Mouse (Mus musculus): ENCODE data around the gene Erlin1. TPM values are rescaled to one million over a fixed set of nuclear protein-coding genes. Genes with fewer than 3 reads are reported as not detected.

Gene Erlin1
- total RNA-seq, 2 experiments from 2014 or later: 6.7 TPM

DNA sequence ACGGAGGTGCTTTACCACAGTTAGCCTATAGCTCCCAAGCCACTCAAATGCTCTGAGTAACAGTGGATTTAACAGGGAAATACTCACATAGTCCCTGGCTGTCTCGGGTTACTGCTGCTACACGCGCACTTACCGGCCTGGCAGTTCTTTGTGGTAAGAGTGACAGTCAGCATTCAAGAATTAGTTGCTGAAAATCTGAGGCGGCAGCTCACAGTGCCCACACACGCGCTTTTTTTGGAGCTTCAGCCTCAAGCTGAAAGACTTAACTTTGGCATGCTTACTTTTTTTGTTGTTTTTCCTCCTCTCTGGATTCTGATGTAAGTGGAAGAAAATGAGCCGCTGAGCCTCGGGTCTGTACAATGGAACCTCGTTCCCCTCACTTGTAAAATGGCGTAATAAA is 62.4 kb downstream of the Erlin1 start:
- DNase-seq (ENCODE audit: low spot score): no peak
- intact Hi-C loops (cut with DNase I): no loop called here

DNA sequence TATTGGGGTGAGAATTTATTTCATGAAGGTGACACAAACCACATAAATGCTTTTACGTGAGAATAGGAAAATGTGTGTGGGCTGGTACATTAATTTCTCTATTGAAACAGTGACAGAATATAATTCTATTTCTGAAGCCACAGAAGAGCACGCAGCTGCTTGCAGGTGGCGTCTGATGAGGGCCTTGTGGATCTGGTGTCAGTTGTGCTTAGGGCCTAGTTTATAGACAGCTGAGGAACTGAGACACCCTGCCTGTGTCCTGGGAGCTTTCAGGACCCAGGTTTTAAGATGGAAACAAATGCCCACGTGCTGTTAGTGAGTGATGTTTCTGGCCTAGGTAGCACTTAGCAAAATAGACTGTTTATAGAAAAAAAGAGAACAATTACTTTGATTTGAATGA is 64.6 kb downstream of the Erlin1 start:
- intact Hi-C loops (cut with DNase I): no loop called here
- DNase-seq (ENCODE audit: low spot score): no peak

DNA sequence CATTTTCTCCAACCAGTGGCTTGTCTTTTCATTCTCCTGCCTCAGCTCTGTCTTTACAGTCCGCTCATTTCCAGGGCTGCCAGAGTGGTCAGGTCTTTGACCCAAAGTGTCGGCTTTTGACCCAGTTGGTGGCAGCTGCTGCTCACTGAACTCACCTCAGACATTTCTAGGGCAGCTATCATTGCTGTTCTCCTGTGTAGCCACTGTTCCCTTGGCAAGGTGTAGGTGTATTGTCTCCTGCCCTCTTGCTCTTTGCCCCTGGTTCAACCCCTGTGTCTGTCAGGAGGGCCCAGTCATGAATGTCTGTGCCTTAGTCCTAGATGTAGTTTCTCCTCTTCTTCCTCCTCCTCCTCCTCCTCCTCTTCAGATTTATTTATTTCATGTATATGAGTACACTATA is 65.3 kb downstream of the Erlin1 start:
- intact Hi-C loops (cut with DNase I): no loop called here
- no peak for DNase-seq (ENCODE audit: low spot score)

DNA sequence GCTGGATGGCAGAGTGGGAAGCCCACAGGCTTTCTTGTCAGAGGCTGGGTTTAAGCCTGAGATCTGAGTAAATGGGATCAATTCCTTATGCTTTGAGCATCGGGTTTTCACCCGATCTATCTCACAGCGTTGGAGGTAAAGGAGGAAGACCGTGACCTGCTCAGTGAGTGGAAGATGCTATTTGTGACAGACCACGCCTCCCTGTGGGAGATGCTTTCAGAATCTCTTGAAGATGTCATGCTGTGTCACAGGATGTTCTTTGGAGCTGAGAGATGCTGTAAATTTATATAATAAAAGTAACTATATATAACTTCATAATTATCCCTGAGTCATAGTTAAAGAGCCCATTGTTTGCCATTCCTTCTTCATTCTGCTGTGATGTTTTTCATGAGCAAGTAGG is 68.9 kb downstream of the Erlin1 start:
- DNase-seq (ENCODE audit: low spot score): no peak
- intact Hi-C loops (cut with DNase I): no loop called here

DNA sequence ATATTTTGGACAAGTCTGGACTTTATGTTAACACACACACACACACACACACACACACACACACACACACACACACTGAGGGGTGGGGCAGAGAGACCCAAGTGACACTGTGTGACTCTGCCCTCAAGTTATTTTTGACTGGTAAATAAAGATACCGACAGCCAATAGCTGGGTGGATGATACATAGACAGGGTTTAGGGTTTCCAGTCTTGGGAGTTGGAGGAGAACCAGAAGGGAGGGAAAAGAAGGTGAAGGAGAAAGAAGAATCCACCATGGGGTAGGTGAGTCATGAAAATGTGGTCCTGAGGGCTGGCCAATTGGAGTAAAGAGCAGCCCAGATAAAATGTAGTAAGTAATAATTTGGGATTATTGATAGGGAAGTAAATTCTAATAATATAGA is 69.5 kb downstream of the Erlin1 start:
- intact Hi-C loops (cut with DNase I): no loop called here

DNA sequence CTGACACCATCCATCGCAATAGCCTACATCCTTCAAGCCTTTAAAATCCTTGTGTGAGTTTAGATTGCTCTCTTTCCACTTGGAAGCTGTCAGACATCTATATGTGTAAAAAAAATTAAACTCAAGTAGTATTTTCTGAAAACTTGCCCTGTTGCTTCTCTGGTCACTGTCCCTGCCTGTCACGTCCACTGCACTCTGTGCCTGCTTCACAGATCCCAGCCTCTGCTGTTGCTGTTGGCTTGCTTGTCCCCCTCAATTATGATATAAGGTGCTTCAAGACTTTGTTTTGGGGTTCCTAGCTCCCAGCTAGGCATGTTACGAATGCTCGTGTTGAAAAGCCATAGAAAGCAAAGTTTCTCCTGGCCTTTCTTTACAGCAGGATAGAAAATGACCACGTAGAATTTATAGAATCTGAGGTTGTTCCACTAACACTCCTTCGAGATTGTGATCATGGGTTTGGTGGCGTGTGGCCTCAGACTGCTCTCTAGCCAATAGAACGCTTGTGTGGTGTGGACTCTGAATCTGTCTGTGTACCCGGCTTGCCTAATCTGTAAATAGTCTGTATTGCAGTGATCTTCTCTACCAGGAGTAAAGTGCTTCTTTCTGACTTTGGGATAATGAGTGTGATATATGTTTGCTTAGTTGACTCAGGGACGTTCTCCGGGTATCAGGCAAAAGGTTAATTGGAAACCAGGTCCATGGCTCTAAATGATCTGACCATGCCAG is 70.6 kb downstream of the Erlin1 start:
- DNase-seq (ENCODE audit: low spot score): no peak

More for the DNA sequence above, 69.5 kb downstream of the Erlin1 start:
- no peak for DNase-seq (ENCODE audit: low spot score)

DNA sequence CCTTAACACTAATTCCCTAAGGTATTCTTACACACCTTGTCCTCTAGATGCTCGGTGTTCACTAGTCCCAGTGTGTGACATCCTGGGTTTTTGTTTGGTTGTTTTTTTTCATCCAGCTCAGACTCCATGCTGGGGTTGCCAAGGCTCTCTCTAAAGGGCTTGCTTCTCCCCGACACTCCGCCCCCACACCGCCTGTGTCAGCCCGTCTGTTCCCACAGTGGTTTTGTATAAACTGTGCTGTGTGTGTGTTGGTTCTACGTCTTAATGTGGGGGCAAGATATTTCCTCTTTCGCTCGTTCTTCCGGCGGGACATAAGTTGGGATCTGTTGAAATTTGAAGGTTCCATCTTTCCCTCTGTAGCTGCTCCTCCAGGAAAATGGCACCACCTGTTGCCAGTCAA is 71.5 kb downstream of the Erlin1 start:
- intact Hi-C loops (cut with DNase I): no loop called here
- no peak for DNase-seq (ENCODE audit: low spot score)

More for the DNA sequence above, 70.6 kb downstream of the Erlin1 start:
- intact Hi-C loops (cut with DNase I): no loop called here

DNA sequence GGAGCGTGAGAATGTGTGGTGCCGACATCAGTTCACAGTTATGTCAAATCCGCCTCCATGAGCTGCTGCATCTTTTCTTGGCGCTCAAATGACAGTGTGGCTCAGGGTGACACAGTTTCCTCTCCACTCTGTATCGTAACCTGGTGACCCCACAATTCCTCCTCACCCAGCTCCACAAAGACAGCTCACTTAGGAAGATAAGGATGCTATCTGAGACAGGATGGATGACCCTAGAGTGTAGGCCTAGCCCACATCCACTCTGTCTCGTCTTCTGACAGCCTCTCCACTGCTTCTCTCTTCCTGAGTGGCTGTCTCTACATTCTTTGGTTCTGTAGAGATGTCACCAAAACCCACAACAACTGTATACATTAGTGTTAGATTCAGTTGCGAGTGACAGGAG is 74.2 kb downstream of the Erlin1 start:
- intact Hi-C loops (cut with DNase I): no loop called here
- no peak for DNase-seq (ENCODE audit: low spot score)

DNA sequence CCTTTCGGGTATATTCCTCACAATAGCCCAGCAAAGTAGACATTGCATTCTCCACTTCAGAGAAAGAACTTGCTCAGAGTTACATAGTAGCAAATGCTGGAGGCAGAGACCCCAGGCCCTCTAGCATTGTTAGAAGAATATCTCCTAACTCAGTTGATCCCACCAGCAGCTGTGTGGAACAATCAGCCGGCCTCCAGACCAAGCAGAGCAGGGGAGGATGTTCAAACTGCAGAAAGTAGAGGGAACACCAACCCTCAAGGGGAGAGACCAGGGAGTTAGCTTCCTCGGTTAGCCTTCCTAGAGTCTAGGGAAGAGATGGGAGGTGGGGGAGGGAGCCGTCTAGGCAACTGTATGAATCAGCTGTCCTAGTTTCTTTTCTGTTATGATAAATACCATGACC is 77.1 kb downstream of the Erlin1 start:
- intact Hi-C loops (cut with DNase I): no loop called here
- DNase-seq (ENCODE audit: low spot score): no peak

DNA sequence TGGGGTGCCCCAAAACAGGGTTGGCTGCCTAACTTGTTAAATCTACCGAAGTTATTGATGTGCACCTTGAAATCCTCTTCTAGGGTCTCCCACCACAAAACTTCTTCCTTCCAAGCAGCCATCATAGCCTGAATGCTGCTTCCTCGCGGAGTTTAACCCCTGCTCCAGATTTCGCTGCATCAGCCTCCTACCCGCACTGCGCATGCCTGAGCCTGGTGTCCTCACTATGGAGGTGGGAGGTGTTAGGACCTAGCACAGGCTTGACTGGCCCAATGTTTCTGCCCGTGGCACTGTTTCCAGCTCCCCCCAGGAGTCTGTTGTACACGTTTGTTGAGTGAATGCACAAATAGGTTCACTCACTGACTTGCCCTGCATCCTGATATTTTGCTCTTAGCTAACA is 79.2 kb downstream of the Erlin1 start:
- no peak for DNase-seq (ENCODE audit: low spot score)
- intact Hi-C loops (cut with DNase I): no loop called here

DNA sequence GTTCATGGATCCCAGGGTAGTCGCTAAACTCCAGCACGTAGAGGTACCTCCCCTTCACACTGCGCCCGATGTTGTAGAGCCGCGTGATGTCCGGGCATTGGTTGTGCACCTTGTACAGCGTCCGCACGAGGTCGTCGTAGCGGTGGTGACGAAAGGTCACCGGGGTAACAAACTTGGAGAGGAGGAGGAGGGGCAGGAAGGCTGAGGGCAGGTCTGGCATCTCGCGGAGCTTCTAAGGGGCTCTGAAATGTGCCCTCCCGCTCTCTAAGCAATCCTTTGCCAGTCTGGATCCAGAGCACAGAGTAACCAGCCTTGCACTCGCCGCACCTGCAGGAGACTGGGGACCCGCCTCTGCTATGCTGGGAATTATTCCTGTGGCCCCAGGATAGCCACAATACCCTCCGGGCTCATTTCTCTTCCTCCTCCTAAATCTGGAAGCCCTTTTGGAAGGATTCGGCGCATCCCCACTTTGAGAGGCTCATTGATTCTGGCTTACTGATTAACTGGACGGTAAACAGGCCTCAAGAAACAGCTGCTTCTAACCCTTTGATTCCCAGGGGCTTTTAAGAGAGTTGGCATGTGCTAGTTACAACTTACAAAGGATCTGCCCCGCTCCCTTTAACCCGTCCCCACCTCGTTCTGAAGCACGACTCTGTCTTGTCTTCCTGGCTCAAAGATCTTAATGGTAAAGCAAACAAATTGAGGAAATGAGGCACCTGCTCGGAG is 83.4 kb downstream of the Erlin1 start, which contains the start of gene Cpn1:
TSS of gene Cpn1 (minus strand) at position 488 of the 726 bp plus-strand sequence.
- DNase-seq (ENCODE audit: low spot score): no peak
- intact Hi-C loops (cut with DNase I): no loop called here

Other genes starting within 250 kb of the Erlin1 start
- gene Dnmbp, start 129.6 kb downstream of the Erlin1 start, total RNA-seq (2021): 1 to 10 TPM; 8.2 to 9.8 TPM
- under 1 TPM; 0.16 to 0.31 TPM for gene Cpn1, start 83.2 kb downstream of the Erlin1 start, total RNA-seq (2021)
- not detected for gene Cyp2c23, start 40.6 kb downstream of the Erlin1 start, total RNA-seq (2021)
- gene Chuk, start 37.7 kb upstream of the Erlin1 start, total RNA-seq (2021): 10 to 100 TPM; 27.6 to 28.1 TPM
- gene Cwf19l1, start 66.1 kb upstream of the Erlin1 start, total RNA-seq (2021): 1 to 10 TPM; 6.9 to 9.1 TPM
- 10 to 100 TPM; 17.8 to 18.2 TPM for gene Bloc1s2, start 76.7 kb upstream of the Erlin1 start, total RNA-seq (2021)
- gene Pkd2l1, start 122.7 kb upstream of the Erlin1 start, total RNA-seq (2021): not detected
- gene Scd3, start 133.5 kb upstream of the Erlin1 start, total RNA-seq (2021): not detected
- 10 to 100 TPM; 12.5 to 13.1 TPM for gene Scd2, start 223.9 kb upstream of the Erlin1 start, total RNA-seq (2021)